Mouse (Mus musculus): ENCODE measurements around the gene Ntf5. TPM values are rescaled to one million over a fixed set of nuclear protein-coding genes. Genes with fewer than 3 reads are reported as not detected.
A peak's percentile ranks its signal among the peaks of the same experiment; 100 is the strongest.
"Not testable (repeated sequence)": the region's sequence is repeated elsewhere in the genome, so short reads cannot be mapped to it uniquely, and the experiment has no call there.

Ntf5 gene
- total RNA-seq, 1 experiment from 2014 or later = 0.79 TPM

DNA sequence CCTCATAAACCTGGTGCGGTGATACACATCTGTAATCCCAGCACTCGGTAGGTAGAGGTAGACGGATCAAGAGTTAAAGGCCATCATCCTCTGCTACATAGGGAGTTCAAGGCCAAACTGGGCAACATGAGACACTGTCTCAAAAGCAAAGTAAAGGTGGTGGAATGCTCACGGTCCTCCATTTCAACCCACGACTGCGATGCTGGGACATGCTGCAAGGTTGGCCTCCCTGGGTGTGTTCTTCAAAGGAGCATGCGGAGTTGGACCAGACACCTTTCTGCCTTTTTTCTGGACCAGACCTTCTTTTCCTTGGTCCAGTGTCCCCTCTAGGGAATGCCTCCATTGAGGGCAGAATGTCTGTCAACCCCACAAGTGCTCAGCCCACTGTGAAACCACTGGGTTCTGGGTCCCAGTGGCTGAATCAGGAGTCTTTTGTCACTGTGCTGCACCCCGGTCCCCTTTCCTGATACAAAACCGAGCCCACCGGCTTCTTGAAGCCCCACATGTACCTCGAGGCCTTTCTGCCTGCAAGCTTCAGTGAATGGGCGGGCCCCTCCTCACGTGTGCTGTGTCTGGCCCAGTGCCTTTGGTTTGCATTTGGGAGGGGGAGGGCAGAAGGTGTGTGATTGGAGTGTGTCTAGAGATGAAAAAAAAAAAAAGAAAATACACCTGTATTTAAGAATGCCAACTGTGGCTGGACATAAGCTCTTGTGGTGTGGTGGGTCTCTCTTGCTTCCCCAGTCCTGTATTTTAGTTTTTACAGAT is 42.6 kb downstream of the Ntf5 start:
- ATAC-seq (replicated peaks in 1 of 2; ENCODE audit: insufficient read depth in 1 of 2, low FRiP score in 2 of 2, low TSS enrichment in 1 of 2, low read depth in 1 of 2, poor library complexity in 2 of 2, severe bottlenecking in 2 of 2) = no peak

DNA sequence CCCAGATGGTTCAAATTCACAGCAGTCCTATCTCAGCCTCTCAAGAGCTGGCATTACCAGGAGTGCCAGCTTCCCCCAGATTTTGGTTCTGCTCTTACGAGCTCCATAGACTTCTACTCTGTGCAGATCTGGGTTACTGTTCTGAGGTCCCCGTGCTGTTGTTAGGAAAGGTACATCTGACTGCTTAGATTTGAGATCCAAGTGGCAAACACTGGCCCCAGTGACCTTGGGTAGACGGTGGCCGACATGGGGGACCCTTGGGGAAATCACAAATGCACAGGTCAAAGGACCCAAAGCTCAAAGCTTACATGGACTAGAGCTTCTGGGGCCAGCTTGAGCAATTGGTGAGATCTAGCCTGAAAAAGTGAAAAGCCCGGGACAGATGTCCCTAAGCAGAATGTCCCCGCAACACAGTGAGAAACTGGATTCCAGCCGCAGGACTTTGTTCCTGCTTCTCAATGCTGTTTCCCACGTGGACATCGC is 43.3 kb downstream of the Ntf5 start:
- no peak for ATAC-seq (replicated peaks in 1 of 2; ENCODE audit: insufficient read depth in 1 of 2, low FRiP score in 2 of 2, low TSS enrichment in 1 of 2, low read depth in 1 of 2, poor library complexity in 2 of 2, severe bottlenecking in 2 of 2)

DNA sequence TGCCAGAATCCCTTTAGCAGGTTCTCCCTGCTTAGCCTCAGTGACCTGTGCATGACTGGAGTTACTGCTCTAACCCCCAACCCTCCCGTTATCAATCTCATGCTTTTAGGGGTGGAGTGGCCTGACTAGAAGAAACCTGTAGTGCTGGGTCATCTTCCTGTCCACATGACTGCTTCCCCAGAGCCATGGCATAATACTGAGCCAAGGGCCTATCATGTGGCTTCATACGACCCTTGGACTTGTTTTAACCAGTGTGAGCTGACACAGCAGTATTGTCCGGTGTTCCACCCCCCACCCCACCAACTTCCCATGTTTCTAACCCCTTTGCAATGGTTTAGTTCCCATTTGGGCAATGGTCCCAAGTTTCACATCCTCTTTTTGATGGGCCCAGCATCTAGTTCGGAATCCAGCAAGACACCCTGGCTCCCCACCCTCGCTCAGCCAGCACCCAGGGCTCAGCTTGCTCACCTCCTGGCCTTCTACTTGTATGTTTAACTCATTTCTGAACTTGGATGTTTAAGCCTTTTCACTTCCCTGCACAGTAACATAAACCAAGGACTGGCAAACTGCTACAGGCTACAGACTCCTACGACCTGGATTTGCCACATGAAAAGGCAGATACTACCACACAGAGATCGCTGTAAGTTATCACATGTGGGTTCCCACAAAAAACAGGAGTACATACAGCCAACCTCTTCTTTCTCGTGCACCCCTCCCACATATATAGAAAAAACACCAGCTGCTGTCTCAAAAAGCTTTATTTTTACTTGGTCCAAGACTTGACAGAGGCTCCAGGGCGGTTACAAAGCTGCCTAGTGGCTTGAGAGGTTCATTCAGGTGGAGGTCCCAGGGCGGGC is 43.9 kb downstream of the Ntf5 start:
- peak; percentile 9 to 18; a peak in 3 of 4 replicates for ATAC-seq (replicated peaks in 1 of 2; ENCODE audit: insufficient read depth in 1 of 2, low FRiP score in 2 of 2, low TSS enrichment in 1 of 2, low read depth in 1 of 2, poor library complexity in 2 of 2, severe bottlenecking in 2 of 2)

DNA sequence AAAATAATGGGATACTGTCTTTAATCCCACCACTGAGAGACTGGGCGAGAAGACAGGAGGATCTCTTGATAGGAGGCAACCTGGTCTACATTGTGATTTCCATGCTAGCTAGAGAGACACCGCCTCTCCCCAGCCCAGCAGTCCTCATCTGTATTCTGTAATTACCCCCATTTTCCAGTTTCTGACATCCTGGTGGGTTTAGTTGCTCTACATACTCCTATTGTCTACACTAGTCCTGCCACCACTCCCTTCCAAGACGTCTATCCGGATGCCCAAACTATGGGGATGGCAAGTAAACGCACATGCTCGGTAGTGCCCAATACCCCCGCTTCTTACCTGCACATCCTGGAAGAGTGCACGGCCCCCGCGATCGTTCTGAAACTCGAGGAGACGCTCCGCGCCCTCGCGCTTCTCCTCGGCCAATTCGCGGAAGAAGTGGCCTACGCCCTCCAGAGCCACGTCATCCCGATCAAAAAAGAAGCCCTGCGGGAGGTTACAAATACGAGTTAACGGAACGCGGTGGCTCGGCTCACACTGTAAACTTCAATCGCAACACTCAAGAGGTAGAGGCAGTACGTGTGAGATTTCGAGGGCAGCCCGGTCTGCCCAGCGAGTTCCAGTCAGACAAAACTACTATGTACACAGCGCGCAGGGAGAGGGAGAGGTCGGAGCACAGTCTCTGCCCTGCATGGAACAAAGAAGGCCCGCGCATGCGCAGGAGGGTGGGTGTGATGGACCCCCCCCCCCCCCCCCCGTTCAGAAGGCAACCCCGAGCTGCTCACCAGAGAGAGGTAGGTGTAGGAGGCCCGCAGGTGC is 45.5 kb downstream of the Ntf5 start:
- peak in 1 of 2 experiments; percentile 9; a peak in 1 of 4 replicates for ATAC-seq (replicated peaks in 1 of 2; ENCODE audit: insufficient read depth in 1 of 2, low FRiP score in 2 of 2, low TSS enrichment in 1 of 2, low read depth in 1 of 2, poor library complexity in 2 of 2, severe bottlenecking in 2 of 2)

DNA sequence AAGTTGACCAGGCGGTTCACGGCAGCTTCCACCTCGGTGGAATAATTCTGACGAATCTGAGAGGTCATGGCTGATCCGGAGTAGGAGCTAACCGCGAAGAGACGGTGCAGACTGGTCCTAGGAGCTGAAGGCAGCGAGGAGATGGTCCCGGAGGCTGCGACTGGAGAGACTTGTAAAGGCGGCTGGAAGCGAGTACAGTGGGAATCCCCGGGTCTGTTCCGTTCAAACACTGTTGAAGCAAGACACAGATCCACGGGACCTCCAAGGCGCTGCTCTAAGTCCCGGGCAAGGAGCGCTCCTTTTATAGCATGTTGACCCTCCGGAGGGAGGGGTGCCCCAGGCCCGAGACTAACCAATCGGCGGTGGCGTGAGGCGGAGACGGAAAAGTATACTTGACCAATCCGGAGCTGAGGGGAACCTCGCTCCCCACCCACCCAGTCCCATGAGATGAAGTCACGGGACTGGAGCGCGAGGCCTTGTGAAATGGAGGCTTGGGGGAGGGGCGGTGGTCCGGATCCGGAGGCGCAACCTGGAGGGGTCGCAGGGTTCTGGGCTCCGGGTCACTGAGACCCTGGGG is 46.2 kb downstream of the Ntf5 start, which contains the start of gene Ftl1:
Gene Ftl1 (minus strand): TSS at position 321 of the 577 bp plus-strand sequence.
- peak; percentile 82 to 86 for ATAC-seq (replicated peaks in 1 of 2; ENCODE audit: insufficient read depth in 1 of 2, low FRiP score in 2 of 2, low TSS enrichment in 1 of 2, low read depth in 1 of 2, poor library complexity in 2 of 2, severe bottlenecking in 2 of 2)

DNA sequence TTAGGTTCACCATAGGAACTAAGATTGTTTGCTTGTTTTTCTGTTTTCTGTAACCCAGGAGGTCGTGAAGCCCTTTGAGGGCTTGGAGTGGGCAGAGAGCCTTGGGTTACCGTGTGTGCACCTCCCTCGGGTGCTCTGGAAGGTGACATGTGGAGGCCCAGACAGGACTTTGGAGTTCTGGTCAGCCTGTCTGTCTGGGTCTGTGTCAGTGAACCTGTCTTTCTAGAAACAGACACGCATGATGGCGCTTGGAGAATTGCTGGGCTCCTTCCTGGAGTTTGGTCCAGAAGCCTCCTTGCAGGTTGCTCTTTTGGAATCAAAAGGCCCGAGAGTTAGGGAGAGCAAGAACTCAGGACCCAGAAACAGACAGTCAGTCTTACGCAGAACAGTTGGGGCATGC is 46.9 kb downstream of the Ntf5 start:
- ATAC-seq (replicated peaks in 1 of 2; ENCODE audit: insufficient read depth in 1 of 2, low FRiP score in 2 of 2, low TSS enrichment in 1 of 2, low read depth in 1 of 2, poor library complexity in 2 of 2, severe bottlenecking in 2 of 2) = no peak

DNA sequence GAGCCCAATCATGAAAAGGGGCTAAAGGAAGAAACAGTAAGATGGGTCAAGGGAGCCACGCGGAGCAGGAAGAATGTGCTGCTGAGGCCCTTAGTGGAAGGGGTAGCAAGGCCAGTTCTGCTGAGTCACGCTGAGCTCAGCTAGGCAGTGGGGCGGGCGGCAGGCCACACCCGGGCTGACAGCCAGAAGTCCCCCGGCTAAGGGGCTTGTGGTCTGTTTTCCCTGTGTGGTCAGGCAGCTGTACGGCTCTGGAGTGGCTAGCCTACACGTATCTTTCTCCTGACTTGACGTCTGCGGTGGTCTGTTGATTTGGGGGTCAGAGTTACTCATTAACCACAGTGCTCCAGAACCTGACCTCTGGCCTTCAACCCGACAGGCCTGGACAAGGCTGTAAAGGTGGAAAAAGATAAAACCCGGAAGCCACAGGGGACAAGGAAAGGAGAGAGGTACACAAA is 47.4 kb downstream of the Ntf5 start:
- peak; percentile 61 to 70 for ATAC-seq (replicated peaks in 1 of 2; ENCODE audit: insufficient read depth in 1 of 2, low FRiP score in 2 of 2, low TSS enrichment in 1 of 2, low read depth in 1 of 2, poor library complexity in 2 of 2, severe bottlenecking in 2 of 2)

DNA sequence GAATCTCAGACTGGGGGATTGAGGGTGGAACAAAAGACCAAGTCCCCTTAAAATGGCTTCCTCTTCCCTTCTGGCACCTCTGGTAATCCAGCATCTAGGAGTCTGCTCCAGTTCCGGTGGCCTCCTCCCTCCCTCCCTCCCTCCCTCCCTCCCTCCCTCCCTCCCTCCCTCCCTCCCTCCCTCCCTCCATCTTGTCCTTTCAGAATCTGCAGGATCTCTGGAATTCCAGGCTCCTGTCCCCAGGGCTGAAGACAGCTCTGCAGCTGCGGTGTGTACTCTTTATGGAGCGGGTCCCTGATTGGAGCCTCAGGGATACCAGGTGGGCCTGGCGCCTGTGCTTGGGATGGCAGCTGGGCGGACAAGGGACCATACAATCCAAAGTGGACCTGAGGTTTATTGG is 47.8 kb downstream of the Ntf5 start:
- ATAC-seq (replicated peaks in 1 of 2; ENCODE audit: insufficient read depth in 1 of 2, low FRiP score in 2 of 2, low TSS enrichment in 1 of 2, low read depth in 1 of 2, poor library complexity in 2 of 2, severe bottlenecking in 2 of 2) = no peak

DNA sequence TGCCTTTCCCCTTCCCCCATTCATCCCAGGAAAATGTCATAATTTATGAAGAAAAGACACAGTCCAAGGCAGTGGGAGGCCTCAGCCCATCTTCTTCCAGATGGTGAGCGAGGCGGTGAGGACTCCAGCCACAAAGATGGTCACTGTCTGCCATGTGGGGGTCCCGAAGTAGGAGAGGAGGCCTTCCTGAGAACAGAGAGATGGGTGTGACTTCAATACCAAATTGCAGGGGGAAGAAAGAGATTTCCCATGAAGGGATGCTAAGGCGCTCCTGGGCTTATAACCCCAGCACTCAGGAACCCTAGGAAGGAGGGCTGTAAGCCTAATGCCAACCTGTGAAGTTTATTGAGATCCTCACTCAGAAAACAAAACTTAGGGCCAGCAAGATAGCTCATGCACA is 48.3 kb downstream of the Ntf5 start:
- ATAC-seq (replicated peaks in 1 of 2; ENCODE audit: insufficient read depth in 1 of 2, low FRiP score in 2 of 2, low TSS enrichment in 1 of 2, low read depth in 1 of 2, poor library complexity in 2 of 2, severe bottlenecking in 2 of 2) = no peak

DNA sequence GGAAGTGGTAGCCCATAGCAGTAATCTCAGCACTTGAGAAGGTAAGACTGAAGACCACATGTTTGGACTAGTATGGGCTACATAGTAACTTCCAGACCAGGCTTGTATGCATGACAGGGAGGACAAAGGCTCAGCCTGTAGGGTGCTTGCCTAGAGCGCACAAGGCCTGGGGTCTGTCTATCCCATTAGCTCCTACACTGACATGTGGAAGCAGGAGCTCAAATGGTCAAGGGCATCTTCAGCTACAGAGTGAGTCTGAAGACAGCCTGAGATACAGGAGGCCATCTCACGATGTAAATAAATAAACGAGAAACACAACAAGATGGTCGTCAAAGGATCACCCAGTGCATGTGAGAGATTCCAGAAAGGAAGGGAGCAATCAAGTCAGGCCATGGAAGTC is 48.8 kb downstream of the Ntf5 start:
- no peak for ATAC-seq (replicated peaks in 1 of 2; ENCODE audit: insufficient read depth in 1 of 2, low FRiP score in 2 of 2, low TSS enrichment in 1 of 2, low read depth in 1 of 2, poor library complexity in 2 of 2, severe bottlenecking in 2 of 2)

DNA sequence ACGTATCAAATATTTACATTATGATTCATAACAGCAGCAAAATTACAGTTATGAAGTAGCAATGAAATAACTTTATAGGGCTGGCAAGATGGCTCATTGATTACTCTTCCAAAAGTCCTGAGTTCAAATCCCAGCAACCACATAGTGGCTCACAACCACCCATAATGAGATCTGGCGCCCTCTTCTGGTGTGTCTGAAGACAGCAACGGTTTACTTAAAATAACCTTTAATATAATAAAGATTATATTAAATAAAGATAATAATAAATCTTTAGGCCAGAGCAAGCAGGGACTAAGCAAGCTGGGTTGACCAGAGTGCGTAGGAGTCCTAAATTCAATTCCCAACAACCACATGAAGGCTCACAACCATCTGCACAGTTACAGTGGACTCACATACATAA is 49.4 kb downstream of the Ntf5 start:
- not testable (repeated sequence) for ATAC-seq (replicated peaks in 1 of 2; ENCODE audit: insufficient read depth in 1 of 2, low FRiP score in 2 of 2, low TSS enrichment in 1 of 2, low read depth in 1 of 2, poor library complexity in 2 of 2, severe bottlenecking in 2 of 2)

DNA sequence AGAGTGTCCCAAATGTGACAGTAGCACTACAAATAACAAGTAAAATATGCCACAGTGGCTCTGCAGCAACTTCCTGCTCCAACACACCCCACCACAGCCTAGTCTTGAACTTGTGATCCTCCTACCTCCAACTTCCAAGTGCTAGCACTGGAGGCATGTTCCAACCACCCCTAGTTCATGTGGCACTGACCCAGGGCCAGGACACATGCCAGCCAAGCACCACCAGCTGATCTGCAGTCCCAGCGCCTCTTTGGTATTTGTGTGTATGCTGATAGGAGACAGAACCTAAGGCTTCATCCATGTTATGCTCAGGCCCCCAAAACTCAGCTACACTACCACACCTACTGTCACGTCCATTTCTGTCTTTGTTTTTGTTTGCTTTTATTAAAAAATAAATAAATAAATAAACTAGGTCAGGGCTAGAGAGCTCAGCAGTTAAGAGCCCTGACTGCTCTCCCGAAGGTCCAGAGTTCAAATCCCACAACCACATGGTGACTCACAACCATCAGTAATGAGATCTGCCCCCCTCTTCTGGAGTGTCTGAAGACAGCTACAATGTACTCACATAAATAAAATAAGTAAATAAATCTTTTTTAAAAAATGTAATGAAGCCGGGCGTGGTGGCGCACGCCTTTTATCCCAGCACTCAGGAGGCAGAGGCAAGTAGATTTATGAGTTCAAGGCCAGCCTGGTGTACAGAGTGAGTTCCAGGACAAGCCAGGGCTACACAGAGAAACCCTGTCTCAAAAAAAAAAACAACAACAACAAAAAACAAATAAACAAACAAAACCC is 50.7 kb downstream of the Ntf5 start:
- ATAC-seq (replicated peaks in 1 of 2; ENCODE audit: insufficient read depth in 1 of 2, low FRiP score in 2 of 2, low TSS enrichment in 1 of 2, low read depth in 1 of 2, poor library complexity in 2 of 2, severe bottlenecking in 2 of 2) = no peak

DNA sequence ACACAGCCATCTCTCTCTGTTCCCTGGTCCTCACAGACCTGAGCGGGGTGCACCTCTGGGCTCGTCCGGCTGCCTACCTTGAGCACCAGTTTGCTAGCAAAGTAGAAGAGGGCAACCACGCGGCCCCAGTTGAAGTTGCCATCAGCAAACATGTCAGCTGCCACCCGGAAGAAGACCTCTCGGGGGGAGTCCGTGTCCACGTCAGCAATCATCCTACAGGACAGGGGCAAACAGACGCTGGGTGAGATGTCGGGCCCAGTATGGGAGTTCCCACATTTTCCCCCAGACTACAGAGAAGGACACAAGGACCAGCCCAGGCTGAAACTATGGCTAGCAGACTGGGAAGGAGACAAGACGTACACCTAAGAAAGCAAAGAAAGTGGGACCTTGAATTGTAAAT is 51.6 kb downstream of the Ntf5 start:
- no peak for ATAC-seq (replicated peaks in 1 of 2; ENCODE audit: insufficient read depth in 1 of 2, low FRiP score in 2 of 2, low TSS enrichment in 1 of 2, low read depth in 1 of 2, poor library complexity in 2 of 2, severe bottlenecking in 2 of 2)

DNA sequence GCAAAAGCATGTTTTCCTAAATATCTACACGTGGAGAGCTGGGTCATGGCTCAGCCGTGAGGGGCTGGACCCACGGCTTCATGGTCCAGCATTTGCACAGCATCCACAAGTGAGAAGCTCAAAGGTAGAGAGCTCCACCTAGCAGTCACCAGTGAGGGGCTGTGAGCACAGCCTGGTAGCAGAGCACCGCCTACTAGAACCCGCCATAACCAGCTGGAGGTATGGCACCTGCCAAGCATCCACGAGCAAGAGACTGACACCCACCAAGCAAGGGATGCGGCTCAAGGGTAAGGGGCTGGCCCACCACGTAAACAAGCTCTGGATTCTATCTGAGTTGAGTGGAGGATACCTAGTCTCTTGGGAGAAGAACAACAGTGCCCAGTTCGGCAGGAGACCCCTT is 52.1 kb downstream of the Ntf5 start:
- no peak for ATAC-seq (replicated peaks in 1 of 2; ENCODE audit: insufficient read depth in 1 of 2, low FRiP score in 2 of 2, low TSS enrichment in 1 of 2, low read depth in 1 of 2, poor library complexity in 2 of 2, severe bottlenecking in 2 of 2)

DNA sequence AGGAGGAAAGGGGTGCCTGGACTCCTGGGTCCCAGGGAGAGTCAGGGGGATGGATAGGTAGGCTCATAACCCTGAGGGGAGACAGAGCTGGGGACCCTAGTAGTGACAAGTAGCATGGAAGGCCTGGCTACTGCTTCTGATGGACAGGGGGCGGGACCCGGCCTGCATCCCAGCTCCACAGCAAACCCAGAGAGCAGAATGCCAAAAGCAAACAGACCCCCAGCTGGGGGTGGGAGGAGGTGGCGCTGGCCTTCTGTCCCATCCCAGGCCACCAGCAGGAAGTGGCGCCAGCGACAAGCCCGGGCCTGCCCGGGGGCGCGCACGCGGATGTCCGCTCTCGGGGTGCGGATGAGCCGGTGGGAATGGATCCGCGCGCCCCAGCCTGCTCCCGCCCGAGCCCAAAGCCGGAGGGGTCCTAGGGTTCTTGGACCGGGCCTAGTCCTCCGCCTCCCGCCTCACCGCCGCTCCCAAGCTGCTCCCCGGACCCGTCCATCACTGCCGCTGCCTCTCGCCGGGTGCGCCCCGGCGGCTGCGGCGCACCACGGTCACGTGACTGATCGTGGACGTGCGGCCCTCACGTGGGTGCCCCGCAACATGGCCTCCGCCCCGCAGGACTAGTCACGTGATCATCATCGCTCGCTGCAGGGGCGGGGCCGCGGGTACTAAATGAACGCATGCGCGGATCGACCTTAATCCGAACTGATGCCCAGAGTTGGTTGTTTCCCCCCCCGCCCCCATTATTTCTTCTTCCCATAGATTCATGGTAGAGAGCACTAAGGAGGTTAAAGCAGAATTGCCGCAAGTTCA is 53.0 kb downstream of the Ntf5 start, which contains the start of gene Bax:
Gene Bax (minus strand): TSS at position 616 of the 807 bp plus-strand sequence.
- ATAC-seq (replicated peaks in 1 of 2; ENCODE audit: insufficient read depth in 1 of 2, low FRiP score in 2 of 2, low TSS enrichment in 1 of 2, low read depth in 1 of 2, poor library complexity in 2 of 2, severe bottlenecking in 2 of 2) = peak; percentile 70 to 79

All from hematopoietic stem cell, adult 5-6 weeks (primary cell).